Mouse (Mus musculus): ENCODE data around the gene Tmem80.

DNA sequence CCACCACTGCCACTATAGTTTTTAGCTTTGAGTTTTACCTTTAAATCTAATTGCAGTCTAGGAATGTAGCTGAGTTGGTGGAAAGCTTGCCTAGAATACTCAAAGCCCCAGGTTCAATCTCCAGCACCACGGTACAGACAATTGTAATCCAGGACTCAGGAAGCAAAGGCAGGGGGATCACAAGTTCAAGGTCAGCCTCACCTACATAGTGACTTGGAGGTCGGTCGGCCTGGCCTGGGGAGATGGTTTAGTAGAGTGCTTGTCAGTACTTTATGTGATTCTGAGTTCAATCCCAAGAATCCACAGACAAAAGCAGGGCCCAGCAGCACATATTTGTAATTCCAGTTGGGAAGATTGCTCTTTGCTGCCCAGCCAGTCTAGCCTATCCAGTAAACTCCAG, 39.5 kb upstream of the Tmem80 start:
- TF ChIP-seq POLR2A (IDR thresholded peaks at IDR 0.05; ENCODE audit: low read depth, low read length): no peak
- TF ChIP-seq CTCF (IDR thresholded peaks at IDR 0.05; ENCODE audit: extremely low read depth, insufficient read length, insufficient replicate concordance, low read depth, low read length): no peak

All from small intestine, adult 2 months (tissue).